Mouse (Mus musculus) thymus, adult 2 months (tissue): ENCODE results near the gene Ncan.

Experiments
- CTCF ChIP-seq: fragments of 200-500 bp; IDR thresholded peaks from 2 replicates; pipeline ENCODE4 v1.5.1; 2012; ENCODE audit warnings: mild to moderate bottlenecking, control low read depth, low read length, moderate library complexity, borderline replicate concordance; ENCODE audit not compliant: control insufficient read depth, poor library complexity, insufficient read depth; ENCODE audit errors: extremely low read depth
- POLR2A ChIP-seq: fragments of 200-500 bp; IDR thresholded peaks from 2 replicates; pipeline ENCODE4 v1.6.1; 2012; ENCODE audit warnings: mild to moderate bottlenecking, low read length, control low read depth, moderate library complexity; ENCODE audit not compliant: control insufficient read depth, poor library complexity, insufficient read depth; ENCODE audit errors: extremely low read depth

- TF ChIP-seq POLR2A (no peak), CTCF (no peak)
These were observed 14.3 kb upstream of the Ncan start for GRCm38 (mm10) chr8:70134931-70135330.
